In genomic region chr16:20516032-20516431, GRCm38 (mm10) we compare ENCODE assay signal across 8 mouse cellular contexts. TPM values are rescaled to one million over a fixed set of nuclear protein-coding genes. Genes with fewer than 3 reads are reported as not detected.
DNase-seq lines count a peak whose midpoint lies in the region; ATAC-seq lines count a peak whose summit lies in the region.

No protein-coding gene starts in this region.

- H3K27ac ChIP-seq in heart, embryonic 14.5 days (replicated peaks in 1 of 2; ENCODE audit: control insufficient read depth in 1 of 2, insufficient read depth in 1 of 2, low read depth in 2 of 2, low read length in 2 of 2), result peak overlapping the region in 1 of 2 experiments; percentile 94; a peak in 2 of 4 replicates
- H3K27ac ChIP-seq in embryonic facial prominence, embryonic 15.5 days (replicated peaks), result peak overlapping the region; percentile 95; the same call in 1 of the 2 replicates
- peak overlapping the region; percentile 90 for H3K27ac ChIP-seq in kidney, embryonic 15.5 days
- H3K27ac ChIP-seq in midbrain, embryonic 16.5 days (ENCODE audit: low read length), result peak overlapping the region; percentile 93

- peak overlapping the region; percentile 77 for H3K4me2 ChIP-seq in heart, embryonic 14.5 days (ENCODE audit: low read length)
- H3K4me2 ChIP-seq in embryonic facial prominence, embryonic 15.5 days (replicated peaks), result peak overlapping the region; percentile 73
- H3K4me2 ChIP-seq in kidney, embryonic 15.5 days, result peak overlapping the region; percentile 85
- peak overlapping the region; percentile 85 for H3K4me2 ChIP-seq in midbrain, embryonic 16.5 days (ENCODE audit: low read length)

- intact Hi-C loops in heart, postnatal 10 days (cut with DNase I), result loop anchor here (1.0 to 5.0 kb wide), 3 partner anchors 17 to 96 kb away; partner anchors contain the start of genes Alg3, Ap2m1, Eef1akmt4 and Eif2b5

- ATAC-seq in heart, embryonic 14.5 days (ENCODE audit: insufficient number of reproducible peaks, insufficient read depth, low FRiP score, low read depth), result no peak
- ATAC-seq in embryonic facial prominence, embryonic 15.5 days (ENCODE audit: insufficient number of reproducible peaks, low FRiP score, low TSS enrichment, low read depth), result no peak
- ATAC-seq in kidney, embryonic 15.5 days (replicated peaks; ENCODE audit: low FRiP score), result no peak
- no peak for ATAC-seq in midbrain, embryonic 16.5 days

- H3K9me3 ChIP-seq in heart, embryonic 14.5 days (ENCODE audit: control insufficient read depth, low read length), result no peaks in the 10 kb centered on the region
- H3K9me3 ChIP-seq in embryonic facial prominence, embryonic 15.5 days (replicated peaks), result no peaks in the 10 kb centered on the region
- H3K9me3 ChIP-seq in kidney, embryonic 15.5 days (replicated peaks), result no peaks in the 10 kb centered on the region
- H3K9me3 ChIP-seq in midbrain, embryonic 16.5 days (replicated peaks; ENCODE audit: control insufficient read depth, low read length, poor library complexity, severe bottlenecking), result no peaks in the 10 kb centered on the region

- DNase-seq in heart, postnatal 10 days, result no peak
- no peak for DNase-seq in gastrocnemius, postnatal 10 days
- DNase-seq in adrenal gland, adult 18-20 months (ENCODE audit: low spot score in 2 of 2), result no peak
- no peak for DNase-seq in MN1 (ENCODE audit: low spot score)

- peak overlapping the region; percentile 97 for H3K9ac ChIP-seq in heart, embryonic 14.5 days (ENCODE audit: low read length)
- peak overlapping the region; percentile 96; the same call in 1 of the 2 replicates for H3K9ac ChIP-seq in embryonic facial prominence, embryonic 15.5 days
- peak overlapping the region; percentile 87 for H3K9ac ChIP-seq in kidney, embryonic 15.5 days
- peak overlapping the region; percentile 98 for H3K9ac ChIP-seq in midbrain, embryonic 16.5 days (ENCODE audit: low read depth, low read length)

- H3K36me3 ChIP-seq in heart, embryonic 14.5 days (ENCODE audit: control insufficient read depth, insufficient read depth, low read length), result peaks cover 25% of the 10 kb centered on the region
- H3K36me3 ChIP-seq in embryonic facial prominence, embryonic 15.5 days, result peaks cover 24% of the 10 kb centered on the region
- peaks cover 25% of the 10 kb centered on the region for H3K36me3 ChIP-seq in kidney, embryonic 15.5 days
- H3K36me3 ChIP-seq in midbrain, embryonic 16.5 days (ENCODE audit: control insufficient read depth, insufficient read depth, low read length), result peaks cover 2% of the 10 kb centered on the region

- H3K27me3 ChIP-seq in heart, embryonic 14.5 days (ENCODE audit: control insufficient read depth, insufficient read depth, low read length), result no peaks in the 10 kb centered on the region
- no peaks in the 10 kb centered on the region for H3K27me3 ChIP-seq in embryonic facial prominence, embryonic 15.5 days
- H3K27me3 ChIP-seq in kidney, embryonic 15.5 days, result no peaks in the 10 kb centered on the region
- no peaks in the 10 kb centered on the region for H3K27me3 ChIP-seq in midbrain, embryonic 16.5 days (ENCODE audit: control insufficient read depth, insufficient read depth, low read depth, low read length)

- H3K4me3 ChIP-seq in heart, embryonic 14.5 days (ENCODE audit: control insufficient read depth in 1 of 2, insufficient read depth in 1 of 2, low read depth in 1 of 2, low read length in 2 of 2), result peak overlapping the region in 1 of 2 experiments; percentile 85; a peak in 2 of 4 replicates
- peak overlapping the region; percentile 98 for H3K4me3 ChIP-seq in embryonic facial prominence, embryonic 15.5 days (replicated peaks)
- peak overlapping the region; percentile 68 for H3K4me3 ChIP-seq in kidney, embryonic 15.5 days (replicated peaks)
- peak overlapping the region; percentile 95 for H3K4me3 ChIP-seq in midbrain, embryonic 16.5 days (ENCODE audit: low read depth, low read length)

- peaks cover 0 to 31% of the 10 kb centered on the region in 2 experiments; a peak in 3 of 4 replicates for H3K4me1 ChIP-seq in heart, embryonic 14.5 days (ENCODE audit: control insufficient read depth in 2 of 2, insufficient read depth in 2 of 2, low read length in 2 of 2)
- peaks cover 27% of the 10 kb centered on the region for H3K4me1 ChIP-seq in embryonic facial prominence, embryonic 15.5 days
- peaks cover 13% of the 10 kb centered on the region for H3K4me1 ChIP-seq in kidney, embryonic 15.5 days
- H3K4me1 ChIP-seq in midbrain, embryonic 16.5 days (ENCODE audit: control insufficient read depth, insufficient read depth, low read length), result peaks cover 26% of the 10 kb centered on the region

RNA-seq across cellular contexts. Expression of gene Dvl3, which starts 0.8 kb away (rescaled TPM):
- polyA plus RNA-seq in heart, embryonic 14.5 days (2014; fragmentation: Nextera tagmentation; extraction: Ambion mirVana), result 20.7 and 21.0 TPM in 2 replicates
- total RNA-seq in heart, postnatal 10 days (2021), result 10 to 100 TPM; 60.7 to 61.7 TPM
- polyA plus RNA-seq in embryonic facial prominence, embryonic 15.5 days (2015; fragmentation: Nextera tagmentation; extraction: Ambion mirVana), result 26.0 and 31.0 TPM in 2 replicates
- 25.0 and 27.9 TPM in 2 replicates for polyA plus RNA-seq in kidney, embryonic 15.5 days (2015; fragmentation: Nextera tagmentation; extraction: Ambion mirVana)
- 36.2 and 38.0 TPM in 2 replicates for polyA plus RNA-seq in midbrain, embryonic 16.5 days (2015; fragmentation: Nextera tagmentation; extraction: Ambion mirVana)
- 10 to 100 TPM; 36.3 to 44.4 TPM for total RNA-seq in gastrocnemius, postnatal 10 days (2021)
- 10 to 100 TPM; 40.1 to 44.5 TPM for total RNA-seq in adrenal gland, adult 18-20 months (2021)

RNA-seq across cellular contexts. Expression of gene Eif2b5, which starts 17.4 kb away (rescaled TPM):
- polyA plus RNA-seq in heart, embryonic 14.5 days (2014; fragmentation: Nextera tagmentation; extraction: Ambion mirVana), result 67.3 and 69.6 TPM in 2 replicates
- 10 to 100 TPM; 52.7 to 54.2 TPM for total RNA-seq in heart, postnatal 10 days (2021)
- 92.9 and 95.2 TPM in 2 replicates for polyA plus RNA-seq in embryonic facial prominence, embryonic 15.5 days (2015; fragmentation: Nextera tagmentation; extraction: Ambion mirVana)
- 108 and 121 TPM in 2 replicates for polyA plus RNA-seq in kidney, embryonic 15.5 days (2015; fragmentation: Nextera tagmentation; extraction: Ambion mirVana)
- polyA plus RNA-seq in midbrain, embryonic 16.5 days (2015; fragmentation: Nextera tagmentation; extraction: Ambion mirVana), result 95.0 and 97.1 TPM in 2 replicates
- 10 to 100 TPM; 45.1 to 46.1 TPM for total RNA-seq in gastrocnemius, postnatal 10 days (2021)
- 10 to 100 TPM; 58.2 to 60.1 TPM for total RNA-seq in adrenal gland, adult 18-20 months (2021)

RNA-seq across cellular contexts. Expression of gene Ap2m1, which starts 19.2 kb away (rescaled TPM):
- 451 and 502 TPM in 2 replicates for polyA plus RNA-seq in heart, embryonic 14.5 days (2014; fragmentation: Nextera tagmentation; extraction: Ambion mirVana)
- total RNA-seq in heart, postnatal 10 days (2021), result 100 to 1,000 TPM; 253 to 284 TPM
- polyA plus RNA-seq in embryonic facial prominence, embryonic 15.5 days (2015; fragmentation: Nextera tagmentation; extraction: Ambion mirVana), result 562 and 584 TPM in 2 replicates
- 633 and 651 TPM in 2 replicates for polyA plus RNA-seq in kidney, embryonic 15.5 days (2015; fragmentation: Nextera tagmentation; extraction: Ambion mirVana)
- 1,379 and 1,416 TPM in 2 replicates for polyA plus RNA-seq in midbrain, embryonic 16.5 days (2015; fragmentation: Nextera tagmentation; extraction: Ambion mirVana)
- 100 to 1,000 TPM; 170 to 199 TPM for total RNA-seq in gastrocnemius, postnatal 10 days (2021)
- 100 to 1,000 TPM; 277 to 333 TPM for total RNA-seq in adrenal gland, adult 18-20 months (2021)

RNA-seq across cellular contexts. Expression of gene Abcf3, which starts 32.3 kb away (rescaled TPM):
- 37.1 and 46.0 TPM in 2 replicates for polyA plus RNA-seq in heart, embryonic 14.5 days (2014; fragmentation: Nextera tagmentation; extraction: Ambion mirVana)
- 10 to 100 TPM; 62.9 to 66.2 TPM for total RNA-seq in heart, postnatal 10 days (2021)
- 65.0 and 70.2 TPM in 2 replicates for polyA plus RNA-seq in embryonic facial prominence, embryonic 15.5 days (2015; fragmentation: Nextera tagmentation; extraction: Ambion mirVana)
- 52.6 and 64.5 TPM in 2 replicates for polyA plus RNA-seq in kidney, embryonic 15.5 days (2015; fragmentation: Nextera tagmentation; extraction: Ambion mirVana)
- polyA plus RNA-seq in midbrain, embryonic 16.5 days (2015; fragmentation: Nextera tagmentation; extraction: Ambion mirVana), result 80.9 and 95.7 TPM in 2 replicates
- total RNA-seq in gastrocnemius, postnatal 10 days (2021), result 10 to 100 TPM; 51.8 to 52.5 TPM
- 10 to 100 TPM; 94.3 to 94.4 TPM for total RNA-seq in adrenal gland, adult 18-20 months (2021)
